Mouse (Mus musculus) liver, embryonic 14.5 days (tissue): ENCODE measurements around the gene Eml1. TPM values are rescaled to one million over a fixed set of nuclear protein-coding genes. Genes with fewer than 3 reads are reported as not detected.

Experiments
- ATAC-seq: fragments of 200-750 bp; cut with Nextera tagmentation; 2 replicates; pipeline ENCODE4 v1.8.0; 2017; ENCODE audit warnings: moderate number of reproducible peaks, mild to moderate bottlenecking, moderate library complexity; ENCODE audit not compliant: insufficient read depth
- DNase-seq, 3 experiments: peaks; one replicate each; pipeline ENCODE4 v3.0.0-alpha.2; 2012 to 2013; ENCODE audit warnings: low read depth in 3 of 3, low spot score in 3 of 3
- H3K27ac ChIP-seq: fragments of 300-500 bp; sonication (generic); 2 replicates; pipeline ENCODE4 v1.5.1; 2014; ENCODE audit warnings: moderate library complexity, mild to moderate bottlenecking, control low read depth, inconsistent platforms
- H3K27me3 ChIP-seq: fragments of 300-500 bp; sonication (generic); 2 replicates; pipeline ENCODE4 v1.6.1; 2014; ENCODE audit warnings: mild to moderate bottlenecking, low read length, moderate library complexity; ENCODE audit not compliant: control insufficient read depth, insufficient read depth
- H3K36me3 ChIP-seq: fragments of 300-500 bp; sonication (generic); replicated peaks from 2 replicates; pipeline ENCODE4 v1.6.1; 2014; ENCODE audit warnings: low read depth; ENCODE audit not compliant: control insufficient read depth, insufficient read depth
- H3K4me1 ChIP-seq, 2 experiments: fragments of 200-500 bp in 1 of 2; fragments of 300-500 bp in 1 of 2; sonication (generic) in 1 of 2; replicated peaks; 2 replicates each; pipeline ENCODE4 v1.6.1; 2012 to 2014; ENCODE audit warnings: antibody characterized with exemption in 1 of 2, inconsistent platforms in 1 of 2, low read length in 1 of 2; ENCODE audit not compliant: control insufficient read depth in 2 of 2, insufficient read depth in 2 of 2
- H3K4me2 ChIP-seq: fragments of 300-500 bp; sonication (generic); 2 replicates; pipeline ENCODE4 v1.6.1; 2014; ENCODE audit warnings: low read depth, mild to moderate bottlenecking, control low read depth, moderate library complexity
- H3K4me3 ChIP-seq, 2 experiments: fragments of 200-500 bp in 1 of 2; fragments of 300-500 bp in 1 of 2; sonication (generic) in 1 of 2; 2 replicates each; pipeline ENCODE4 v1.5.1; 2012 to 2014; ENCODE audit warnings: low read depth in 2 of 2, low read length in 2 of 2, mild to moderate bottlenecking in 2 of 2, control low read depth in 1 of 2, inconsistent platforms in 1 of 2, moderate library complexity in 1 of 2; ENCODE audit not compliant: insufficient read depth in 1 of 2
- H3K9ac ChIP-seq: fragments of 300-500 bp; sonication (generic); replicated peaks from 2 replicates; pipeline ENCODE4 v1.6.1; 2014; ENCODE audit warnings: mild to moderate bottlenecking, control low read depth, moderate library complexity
- H3K9me3 ChIP-seq: fragments of 300-500 bp; sonication (generic); 2 replicates; pipeline ENCODE4 v1.6.1; 2016; ENCODE audit warnings: low read length, mixed read lengths; ENCODE audit not compliant: control insufficient read depth
- CTCF ChIP-seq: IDR thresholded peaks from 2 replicates; pipeline ENCODE4 v1.5.1; 2016; ENCODE audit warnings: antibody characterized with exemption, low read depth, control low read depth
- EP300 ChIP-seq: IDR thresholded peaks from 2 replicates; pipeline ENCODE4 v1.6.1; 2016; ENCODE audit warnings: antibody characterized with exemption, low read depth
- WGBS: fragments of 180-500 bp; shearing (Covaris S2); extraction: QIAGEN DNeasy Blood & Tissue Kit; methylation state at CpG from one replicate; pipeline ENCODE4 v1.1.7; 2014; ENCODE audit not compliant: insufficient replicate concordance; 5-methylcytosine and 5-hydroxymethylcytosine counted together
- polyA plus RNA-seq, 2 experiments: library from polyadenylated mRNA; depleted of rRNA in 1 of 2; stranded (reverse) in 1 of 2; unstranded in 1 of 2; fragments of >200 nt; fragmentation: Nextera tagmentation in 1 of 2; extraction: Ambion mirVana in 1 of 2; gene quantifications; 2 replicates each; pipeline versions ENCODE4 v1.2.1 to v1.2.3; 2012 to 2014

Gene Eml1
- polyA plus RNA-seq, 2 experiments = 2.5 to 3.3 TPM

DNA sequence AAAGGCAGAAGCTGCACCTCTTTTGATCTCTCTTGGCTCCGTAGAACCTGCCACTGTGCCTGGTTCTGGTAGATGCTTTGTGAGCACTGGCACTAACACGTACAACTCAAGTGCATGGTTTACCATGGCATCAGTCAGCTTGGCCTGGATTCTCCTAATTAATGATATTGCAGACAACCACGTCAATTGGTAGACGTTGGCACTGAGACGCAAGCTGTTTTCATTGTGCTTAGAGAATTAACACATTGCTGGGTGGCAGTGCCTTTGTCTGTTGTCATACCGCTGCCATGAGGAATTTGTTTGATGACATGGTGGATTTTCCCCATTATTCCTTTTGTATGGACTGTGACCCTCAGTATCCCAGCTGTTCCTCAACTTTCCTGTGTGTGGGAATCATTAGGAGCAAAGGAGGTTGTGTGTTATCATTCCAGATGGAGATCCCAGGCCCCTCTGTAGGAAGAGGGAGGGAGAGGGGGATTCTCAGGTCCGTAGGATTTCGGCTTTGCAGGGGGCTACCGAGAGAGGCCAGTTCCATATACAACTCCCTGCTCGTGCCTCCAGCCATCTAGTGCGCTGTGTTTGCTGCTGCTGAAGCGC is 194.3 kb downstream of the Eml1 start:
- ATAC-seq (no peak), DNase-seq (no peak)
- no peaks in the 10 kb centered on the region for H3K4me1 ChIP-seq
- no peak overlapping the region for H3K9ac ChIP-seq
- H3K4me2 ChIP-seq = no peak overlapping the region
- WGBS = 66% methylated on average over 12 of the region's 12 CpGs
- no peak overlapping the region for H3K4me3 ChIP-seq
- H3K9me3 ChIP-seq = no peaks in the 10 kb centered on the region
- no peaks in the 10 kb centered on the region for H3K36me3 ChIP-seq
- TF ChIP-seq EP300 (no peak), CTCF (no peak)
- H3K27me3 ChIP-seq = no peaks in the 10 kb centered on the region
- no peak overlapping the region for H3K27ac ChIP-seq

DNA sequence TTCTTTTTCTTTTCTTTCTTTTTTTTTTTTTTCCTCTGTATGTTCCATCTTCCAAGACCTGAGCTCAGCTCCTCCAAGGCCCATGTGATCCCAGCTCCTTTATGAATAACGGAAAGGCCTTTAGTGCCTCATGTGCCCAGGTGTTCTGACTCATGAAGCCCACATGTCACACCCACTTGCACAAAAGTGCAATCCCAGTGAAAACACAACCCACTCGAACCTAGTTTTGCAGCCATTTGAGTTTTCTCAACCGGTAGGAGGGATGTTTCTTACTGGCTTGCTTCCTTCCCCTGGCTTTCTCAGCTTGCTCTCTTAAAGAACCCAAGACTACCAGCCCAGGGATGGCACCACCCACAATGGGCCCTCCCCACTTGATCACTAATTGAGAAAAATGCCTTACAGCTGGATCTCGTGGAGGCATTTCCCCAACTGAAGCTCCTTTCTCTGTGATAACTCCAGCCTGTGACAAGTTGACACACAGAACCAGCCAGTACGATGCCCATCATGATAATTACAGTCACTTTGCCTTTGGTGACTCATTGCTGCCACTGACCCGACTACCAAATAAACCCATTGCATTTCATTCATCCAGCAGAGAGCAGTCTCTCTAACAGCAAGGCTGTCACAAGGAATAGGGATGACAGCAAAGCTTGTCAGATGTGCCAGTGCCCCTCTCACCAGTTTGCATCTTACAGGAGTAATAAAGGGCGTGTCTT is 208.6 kb downstream of the Eml1 start:
- H3K9ac ChIP-seq = no peak overlapping the region
- H3K4me1 ChIP-seq = no peaks in the 10 kb centered on the region
- no peaks in the 10 kb centered on the region for H3K9me3 ChIP-seq
- no peak for DNase-seq
- H3K27ac ChIP-seq = no peak overlapping the region
- H3K4me2 ChIP-seq = no peak overlapping the region
- H3K36me3 ChIP-seq = no peaks in the 10 kb centered on the region
- no peak overlapping the region for H3K4me3 ChIP-seq
- no peak for ATAC-seq
- no peaks in the 10 kb centered on the region for H3K27me3 ChIP-seq
- TF ChIP-seq EP300 (no peak), CTCF (no peak)
- 55% methylated on average over 7 of the region's 7 CpGs for WGBS

DNA sequence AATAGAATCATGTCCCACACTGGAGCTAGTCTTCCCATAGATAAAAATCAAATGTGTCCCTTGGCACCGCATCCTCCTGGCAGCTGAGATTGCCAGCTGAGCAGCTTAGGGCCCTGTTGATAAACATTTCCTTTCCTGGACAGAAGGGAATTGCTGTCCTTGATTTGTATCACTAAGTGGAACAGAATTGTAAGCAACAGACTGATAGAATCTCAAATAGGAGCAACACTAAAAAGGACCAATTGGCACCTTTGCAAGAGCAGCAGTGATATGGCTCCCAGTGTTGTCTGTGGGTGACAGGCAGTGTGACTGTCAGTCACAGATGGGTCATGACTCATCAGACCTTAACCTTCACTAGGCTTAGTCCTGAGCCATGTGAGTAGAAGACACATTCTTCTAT is 213.0 kb downstream of the Eml1 start:
- 57% methylated on average over 1 of the region's 1 CpGs for WGBS
- TF ChIP-seq CTCF = no peak
- TF ChIP-seq EP300 = no peak
- DNase-seq = no peak

More for the DNA sequence above, 213.0 kb downstream of the Eml1 start:
- Histone ChIP-seq H3K4me1 (no peaks in the 10 kb centered on the region), H3K27me3 (no peaks in the 10 kb centered on the region), H3K27ac (no peak overlapping the region), H3K9me3 (no peaks in the 10 kb centered on the region), H3K36me3 (no peaks in the 10 kb centered on the region), H3K9ac (no peak overlapping the region), H3K4me3 (no peak overlapping the region), H3K4me2 (no peak overlapping the region)
- no peak for ATAC-seq

Other genes with a start within 250 kb of the Eml1 start
- 15.2 and 26.8 TPM in 2 replicates for gene Setd3, start 191.6 kb upstream of the Eml1 start, polyA plus RNA-seq (2012; rRNA removed)
- gene Setd3, start 191.6 kb upstream of the Eml1 start, polyA plus RNA-seq (2014; fragmentation: Nextera tagmentation; extraction: Ambion mirVana) = 43.4 and 46.2 TPM in 2 replicates
- gene Ccnk, start 191.4 kb upstream of the Eml1 start, polyA plus RNA-seq (2012; rRNA removed) = 9.2 and 10.4 TPM in 2 replicates
- 3.9 and 4.0 TPM in 2 replicates for gene Ccnk, start 191.4 kb upstream of the Eml1 start, polyA plus RNA-seq (2014; fragmentation: Nextera tagmentation; extraction: Ambion mirVana)
- gene Ccdc85c, start 95.5 kb upstream of the Eml1 start, polyA plus RNA-seq (2012; rRNA removed) = 1.8 TPM in 2 replicates
- gene Ccdc85c, start 95.5 kb upstream of the Eml1 start, polyA plus RNA-seq (2014; fragmentation: Nextera tagmentation; extraction: Ambion mirVana) = 1.8 TPM in 2 replicates
- 0.02 and 0.03 TPM in 2 replicates for gene Hhipl1, start 64.7 kb upstream of the Eml1 start, polyA plus RNA-seq (2012; rRNA removed)
- not detected in 2 replicates for gene Hhipl1, start 64.7 kb upstream of the Eml1 start, polyA plus RNA-seq (2014; fragmentation: Nextera tagmentation; extraction: Ambion mirVana)
- gene Cyp46a1, start 36.6 kb upstream of the Eml1 start, polyA plus RNA-seq (2012; rRNA removed) = 0.48 and 0.52 TPM in 2 replicates
- 0.11 and 0.13 TPM in 2 replicates for gene Cyp46a1, start 36.6 kb upstream of the Eml1 start, polyA plus RNA-seq (2014; fragmentation: Nextera tagmentation; extraction: Ambion mirVana)
- 10.3 and 15.9 TPM in 2 replicates for gene Evl, start 183.8 kb downstream of the Eml1 start, polyA plus RNA-seq (2012; rRNA removed)
- gene Evl, start 183.8 kb downstream of the Eml1 start, polyA plus RNA-seq (2014; fragmentation: Nextera tagmentation; extraction: Ambion mirVana) = 7.0 and 7.1 TPM in 2 replicates